Mouse (Mus musculus): ENCODE results near the gene Anxa11. TPM values are rescaled to one million over a fixed set of nuclear protein-coding genes. Genes with fewer than 3 reads are reported as not detected.
"Not testable (repeated sequence)": the region's sequence is repeated elsewhere in the genome, so short reads cannot be mapped to it uniquely, and the experiment has no call there.

The Anxa11 gene
- total RNA-seq, 2 experiments from 2014 or later: 69.8 to 72.3 TPM

GRCm38 (mm10) chr14:25872461-25873415, 30.8 kb downstream of the Anxa11 start:
- DNase-seq: peak; percentile 63

GRCm38 (mm10) chr14:25876640-25877039, 34.7 kb downstream of the Anxa11 start:
- DNase-seq: not testable (repeated sequence)

- not testable (repeated sequence) for DNase-seq
Observed at GRCm38 (mm10) chr14:25881769-25882168, 39.8 kb downstream of the Anxa11 start.

- not testable (repeated sequence) for DNase-seq
Observed at GRCm38 (mm10) chr14:25885886-25886285, 43.9 kb downstream of the Anxa11 start.

GRCm38 (mm10) chr14:25894566-25894965, 52.6 kb downstream of the Anxa11 start:
- not testable (repeated sequence) for DNase-seq

- not testable (repeated sequence) for DNase-seq
Observed at GRCm38 (mm10) chr14:25895686-25896085, 53.7 kb downstream of the Anxa11 start.

GRCm38 (mm10) chr14:25903000-25903399, 61.0 kb downstream of the Anxa11 start, which contains the start of gene Plac9a:
Gene Plac9a (minus strand): TSS chr14:25903100.
- DNase-seq: not testable (repeated sequence)

GRCm38 (mm10) chr14:25905243-25905642, 63.3 kb downstream of the Anxa11 start:
- DNase-seq: not testable (repeated sequence)

- not testable (repeated sequence) for DNase-seq
Observed at GRCm38 (mm10) chr14:25907272-25907671, 65.3 kb downstream of the Anxa11 start.

- not testable (repeated sequence) for DNase-seq
Observed at GRCm38 (mm10) chr14:25908976-25909375, 67.0 kb downstream of the Anxa11 start.

- DNase-seq: not testable (repeated sequence)
Observed at GRCm38 (mm10) chr14:25918427-25919170, 76.6 kb downstream of the Anxa11 start.

GRCm38 (mm10) chr14:25926814-25927561, 85.0 kb downstream of the Anxa11 start:
- DNase-seq: not testable (repeated sequence)

GRCm38 (mm10) chr14:25927562-25927881, 85.6 kb downstream of the Anxa11 start, which contains the start of gene Tmem254a:
Gene Tmem254a (minus strand): TSS chr14:25927672.
- DNase-seq: not testable (repeated sequence)

Small RNAs within 50 kb of the gene (microRNA-seq; reads per million reads assigned to microRNA genes)
- 0 reads per million in 2 experiments for gene Gm23701

Other genes starting within 250 kb of the Anxa11 start
- gene Ppif, start 148.0 kb upstream of the Anxa11 start, total RNA-seq (2021): 100 to 1,000 TPM; 188 to 208 TPM
- 10 to 100 TPM; 48.6 to 52.2 TPM for gene Zcchc24, start 73.1 kb upstream of the Anxa11 start, total RNA-seq (2021)
- gene Plac9a, start 60.9 kb downstream of the Anxa11 start, total RNA-seq (2021): 1 to 10 TPM; 1.0 to 3.2 TPM
- 1 to 10 TPM; 4.5 to 5.4 TPM for gene Tmem254a, start 85.5 kb downstream of the Anxa11 start, total RNA-seq (2021)
- gene Cphx1, start 96.1 kb downstream of the Anxa11 start, total RNA-seq (2021): not detected
- gene Duxbl1, start 136.4 kb downstream of the Anxa11 start, total RNA-seq (2021): not detected
- 10 to 100 TPM; 10.1 to 18.1 TPM for gene Gm9780, start 200.6 kb downstream of the Anxa11 start, total RNA-seq (2021)
- 10 to 100 TPM; 15.5 to 31.0 TPM for gene Tmem254c, start 225.2 kb downstream of the Anxa11 start, total RNA-seq (2021)
- not detected for gene Cphx2, start 239.4 kb downstream of the Anxa11 start, total RNA-seq (2021)
- not detected for gene Cphx3, start 240.1 kb downstream of the Anxa11 start, total RNA-seq (2021)

Measured in heart, postnatal 4 days (tissue).